Mouse (Mus musculus) adrenal gland, adult 8-10 months (tissue): ENCODE results near the gene Stk24. TPM values are rescaled to one million over a fixed set of nuclear protein-coding genes. Genes with fewer than 3 reads are reported as not detected.

Experiments used
- DNase-seq: peaks from one replicate; pipeline ENCODE4 v3.0.0; 2022
- total RNA-seq, 4 experiments: library from RNA; stranded (reverse); gene quantifications; 2 replicates each; pipeline ENCODE4 v1.2.4; 2022

Gene Stk24
- total RNA-seq, 4 experiments from 2014 or later: 100 to 130 (median 118) TPM

- peak; percentile 61 for DNase-seq
Measured at GRCm38 (mm10) chr14:121378243-121379115, 1.3 kb downstream of the Stk24 start.

- DNase-seq: no peak
Measured at GRCm38 (mm10) chr14:121376566-121376965, 3.2 kb downstream of the Stk24 start.

GRCm38 (mm10) chr14:121373901-121374300 lies 5.9 kb downstream of the Stk24 start:
- DNase-seq: no peak

GRCm38 (mm10) chr14:121373020-121373419 lies 6.8 kb downstream of the Stk24 start:
- DNase-seq: no peak

- peak; percentile 56 for DNase-seq
Measured at GRCm38 (mm10) chr14:121371911-121372820, 7.6 kb downstream of the Stk24 start.

- no peak for DNase-seq
Measured at GRCm38 (mm10) chr14:121369385-121369784, 10.4 kb downstream of the Stk24 start.

GRCm38 (mm10) chr14:121368108-121368705 lies 11.6 kb downstream of the Stk24 start:
- DNase-seq: no peak

- no peak for DNase-seq
Measured at GRCm38 (mm10) chr14:121365991-121366728, 13.7 kb downstream of the Stk24 start.

GRCm38 (mm10) chr14:121365390-121365789 lies 14.4 kb downstream of the Stk24 start:
- DNase-seq: no peak

- no peak for DNase-seq
Measured at GRCm38 (mm10) chr14:121364282-121364681, 15.5 kb downstream of the Stk24 start.

GRCm38 (mm10) chr14:121361319-121362114 lies 18.3 kb downstream of the Stk24 start:
- DNase-seq: peak; percentile 91

- DNase-seq: no peak
Measured at GRCm38 (mm10) chr14:121359850-121360249, 20.0 kb downstream of the Stk24 start.

- DNase-seq: no peak
Measured at GRCm38 (mm10) chr14:121359015-121359414, 20.8 kb downstream of the Stk24 start.

- DNase-seq: no peak
Measured at GRCm38 (mm10) chr14:121358327-121358726, 21.5 kb downstream of the Stk24 start.

- DNase-seq: no peak
Measured at GRCm38 (mm10) chr14:121356336-121356862, 23.4 kb downstream of the Stk24 start.

GRCm38 (mm10) chr14:121355732-121356131 lies 24.1 kb downstream of the Stk24 start:
- DNase-seq: no peak

- peak; percentile 77 for DNase-seq
Measured at GRCm38 (mm10) chr14:121353648-121354377, 26.0 kb downstream of the Stk24 start.

GRCm38 (mm10) chr14:121352744-121353143 lies 27.1 kb downstream of the Stk24 start:
- no peak for DNase-seq

GRCm38 (mm10) chr14:121351737-121352136 lies 28.1 kb downstream of the Stk24 start:
- DNase-seq: no peak

- no peak for DNase-seq
Measured at GRCm38 (mm10) chr14:121350011-121350410, 29.8 kb downstream of the Stk24 start.
